Mouse (Mus musculus) forebrain, embryonic 11.5 days (tissue): ENCODE measurements around the gene Ppp1r37. TPM values are rescaled to one million over a fixed set of nuclear protein-coding genes. Genes with fewer than 3 reads are reported as not detected.
A peak's percentile ranks its signal among the peaks of the same experiment; 100 is the strongest.

ENCODE experiments used
- ATAC-seq: fragments of 200-750 bp; cut with Nextera tagmentation; replicated peaks from 2 replicates; pipeline ENCODE4 v1.8.0; 2017; ENCODE audit warnings: moderate TSS enrichment; ENCODE audit not compliant: low FRiP score
- DNase-seq: peaks from one replicate; pipeline ENCODE4 v3.0.0-alpha.2; 2017; ENCODE audit warnings: low spot score
- H3K27ac ChIP-seq: fragments of 300-500 bp; sonication (generic); 2 replicates; pipeline ENCODE4 v1.5.1; 2014; ENCODE audit warnings: low read depth, low read length
- H3K27me3 ChIP-seq: fragments of 300-500 bp; sonication (generic); 2 replicates; pipeline ENCODE4 v1.6.1; 2014; ENCODE audit warnings: mild to moderate bottlenecking, low read length, mixed read lengths; ENCODE audit not compliant: control insufficient read depth, insufficient read depth
- H3K36me3 ChIP-seq: fragments of 300-500 bp; sonication (generic); 2 replicates; pipeline ENCODE4 v1.6.1; 2014; ENCODE audit warnings: mild to moderate bottlenecking, low read length, moderate library complexity, mixed read lengths; ENCODE audit not compliant: control insufficient read depth, insufficient read depth
- H3K4me1 ChIP-seq: fragments of 300-500 bp; sonication (generic); replicated peaks from 2 replicates; pipeline ENCODE4 v1.6.1; 2014; ENCODE audit warnings: low read length, mixed read lengths; ENCODE audit not compliant: control insufficient read depth, insufficient read depth
- H3K4me2 ChIP-seq: fragments of 300-500 bp; sonication (generic); 2 replicates; pipeline ENCODE4 v1.6.1; 2014; ENCODE audit warnings: low read depth, mild to moderate bottlenecking, low read length, moderate library complexity, mixed read lengths; ENCODE audit not compliant: severe bottlenecking
- H3K4me3 ChIP-seq: fragments of 300-500 bp; sonication (generic); 2 replicates; pipeline ENCODE4 v1.5.1; 2014; ENCODE audit warnings: low read depth, low read length
- H3K9ac ChIP-seq: fragments of 300-500 bp; sonication (generic); 2 replicates; pipeline ENCODE4 v1.6.1; 2014; ENCODE audit warnings: low read length
- H3K9me3 ChIP-seq: fragments of 300-500 bp; sonication (generic); 2 replicates; pipeline ENCODE4 v1.6.1; 2016; ENCODE audit warnings: low read length, mixed read lengths; ENCODE audit not compliant: control insufficient read depth
- WGBS: fragments of 180-500 bp; shearing (Covaris S2); extraction: QIAGEN DNeasy Blood & Tissue Kit; methylation state at CpG from one replicate; pipeline ENCODE4 v1.1.7; 2014; 5-methylcytosine and 5-hydroxymethylcytosine counted together
- polyA plus RNA-seq: library from polyadenylated mRNA; unstranded; fragments of >200 nt; fragmentation: Nextera tagmentation; extraction: Ambion mirVana; gene quantifications from 2 replicates; pipeline ENCODE4 v1.2.1, GENCODE M21; 2014

The Ppp1r37 gene
- polyA plus RNA-seq, 1 experiment from 2014 or later: 5.1 TPM

- no peaks in the 10 kb centered on the region for H3K27me3 ChIP-seq
- no peaks in the 10 kb centered on the region for H3K9me3 ChIP-seq
- peak overlapping the region; percentile 72 for H3K4me3 ChIP-seq
- H3K27ac ChIP-seq: peak overlapping the region; percentile 37; the same call in 1 of the 2 replicates
- H3K36me3 ChIP-seq: no peaks in the 10 kb centered on the region
- DNase-seq (peak; percentile 89), ATAC-seq (peak; percentile 28; the same call in 1 of the 2 replicates)
- H3K4me1 ChIP-seq: peaks cover 12% of the 10 kb centered on the region
- under 1% methylated on average over 56 of the region's 71 CpGs for WGBS
- peak overlapping the region; percentile 94 for H3K4me2 ChIP-seq
- H3K9ac ChIP-seq: peak overlapping the region; percentile 65
Measured at GRCm38 (mm10) chr7:19506969-19507611, 55.8 kb downstream of the Ppp1r37 start.

- H3K9ac ChIP-seq: no peak overlapping the region; the same call in 1 of the 2 replicates
Measured at GRCm38 (mm10) chr7:19506326-19506725, 56.5 kb downstream of the Ppp1r37 start.

GRCm38 (mm10) chr7:19503481-19504068 is 59.3 kb downstream of the Ppp1r37 start:
- H3K27me3 ChIP-seq: no peaks in the 10 kb centered on the region
- H3K36me3 ChIP-seq: no peaks in the 10 kb centered on the region
- no peak overlapping the region for H3K9ac ChIP-seq
- WGBS: 43% methylated on average over 5 of the region's 5 CpGs
- DNase-seq (peak; percentile 68), ATAC-seq (no peak)
- no peak overlapping the region for H3K4me3 ChIP-seq
- no peak overlapping the region for H3K27ac ChIP-seq
- peaks cover 9% of the 10 kb centered on the region; the same call in 1 of the 2 replicates for H3K4me1 ChIP-seq
- H3K9me3 ChIP-seq: no peaks in the 10 kb centered on the region
- H3K4me2 ChIP-seq: no peak overlapping the region

More at GRCm38 (mm10) chr7:19506326-19506725, 56.5 kb downstream of the Ppp1r37 start:
- Histone ChIP-seq H3K9me3 (no peaks in the 10 kb centered on the region), H3K27me3 (no peaks in the 10 kb centered on the region), H3K4me1 (peaks cover 12% of the 10 kb centered on the region), H3K27ac (no peak overlapping the region), H3K4me2 (peak overlapping the region; percentile 94), H3K4me3 (no peak overlapping the region), H3K36me3 (no peaks in the 10 kb centered on the region)
- WGBS: 24% methylated on average over 6 of the region's 6 CpGs
- ATAC-seq: no peak
- no peak for DNase-seq

- 79% methylated on average over 4 of the region's 4 CpGs for WGBS
Measured at GRCm38 (mm10) chr7:19501658-19502057, 61.2 kb downstream of the Ppp1r37 start.

GRCm38 (mm10) chr7:19500420-19501363 is 62.2 kb downstream of the Ppp1r37 start:
- ATAC-seq: no peak
- 78% methylated on average over 12 of the region's 12 CpGs for WGBS
- H3K4me3 ChIP-seq: no peak overlapping the region
- no peak overlapping the region for H3K4me2 ChIP-seq
- no peaks in the 10 kb centered on the region for H3K4me1 ChIP-seq
- no peak overlapping the region for H3K27ac ChIP-seq
- H3K27me3 ChIP-seq: no peaks in the 10 kb centered on the region
- no peaks in the 10 kb centered on the region for H3K9me3 ChIP-seq
- H3K36me3 ChIP-seq: no peaks in the 10 kb centered on the region
- no peak overlapping the region for H3K9ac ChIP-seq
- DNase-seq: no peak

More at GRCm38 (mm10) chr7:19501658-19502057, 61.2 kb downstream of the Ppp1r37 start:
- no peaks in the 10 kb centered on the region for H3K27me3 ChIP-seq
- ATAC-seq (no peak), DNase-seq (no peak)
- H3K4me3 ChIP-seq: no peak overlapping the region
- no peak overlapping the region for H3K9ac ChIP-seq
- peaks cover 2% of the 10 kb centered on the region; the same call in 1 of the 2 replicates for H3K4me1 ChIP-seq
- no peak overlapping the region for H3K4me2 ChIP-seq
- H3K27ac ChIP-seq: no peak overlapping the region
- H3K36me3 ChIP-seq: no peaks in the 10 kb centered on the region
- no peaks in the 10 kb centered on the region for H3K9me3 ChIP-seq

- H3K4me1 ChIP-seq: no peaks in the 10 kb centered on the region
- H3K27me3 ChIP-seq: no peaks in the 10 kb centered on the region
- no peak for DNase-seq
- no peaks in the 10 kb centered on the region for H3K9me3 ChIP-seq
- no peak overlapping the region for H3K27ac ChIP-seq
- H3K36me3 ChIP-seq: no peaks in the 10 kb centered on the region
- 80% methylated on average over 4 of the region's 4 CpGs for WGBS
- no peak overlapping the region for H3K9ac ChIP-seq
- H3K4me3 ChIP-seq: no peak overlapping the region
- H3K4me2 ChIP-seq: no peak overlapping the region
- ATAC-seq: no peak
Measured at GRCm38 (mm10) chr7:19498326-19498725, 64.5 kb downstream of the Ppp1r37 start.

- DNase-seq (no peak), ATAC-seq (no peak)
- Histone ChIP-seq H3K27ac (no peak overlapping the region), H3K4me3 (no peak overlapping the region), H3K36me3 (no peaks in the 10 kb centered on the region), H3K4me2 (no peak overlapping the region), H3K4me1 (no peaks in the 10 kb centered on the region; the same call in 1 of the 2 replicates), H3K27me3 (peaks cover 11% of the 10 kb centered on the region), H3K9ac (no peak overlapping the region), H3K9me3 (no peaks in the 10 kb centered on the region)
- WGBS: 75% methylated on average over 5 of the region's 5 CpGs
Measured at GRCm38 (mm10) chr7:19496214-19496555, 66.7 kb downstream of the Ppp1r37 start.

GRCm38 (mm10) chr7:19495521-19496213 is 67.2 kb downstream of the Ppp1r37 start:
- ATAC-seq (no peak), DNase-seq (no peak)
- H3K4me2 ChIP-seq: no peak overlapping the region
- H3K4me1 ChIP-seq: no peaks in the 10 kb centered on the region; the same call in 1 of the 2 replicates
- H3K9ac ChIP-seq: no peak overlapping the region
- H3K27ac ChIP-seq: no peak overlapping the region
- peaks cover 16% of the 10 kb centered on the region for H3K27me3 ChIP-seq
- WGBS: 74% methylated on average over 20 of the region's 20 CpGs
- H3K36me3 ChIP-seq: no peaks in the 10 kb centered on the region
- no peaks in the 10 kb centered on the region for H3K9me3 ChIP-seq
- no peak overlapping the region for H3K4me3 ChIP-seq
